Mouse (Mus musculus) mouse trophoblast stem cell (cell line): ENCODE measurements around the gene Gm13289.
"Not testable (repeated sequence)": the region's sequence is repeated elsewhere in the genome, so short reads cannot be mapped to it uniquely, and the experiment has no call there.

ENCODE experiments used
- in situ Hi-C, 2 experiments: fragments of 300-500 bp; cut with MseI, MboI; formaldehyde crosslinking; loops; 2 replicates in 1 of 2; 3 replicates in 1 of 2; pipeline ENCODE4 v1.15.1; 2025

Gm13289 gene

GRCm38 (mm10) chr4:88782335-88782734 is 5.6 kb downstream of the Gm13289 start:
- in situ Hi-C loops: not testable (repeated sequence)

- in situ Hi-C loops: not testable (repeated sequence)
These were observed 8.7 kb downstream of the Gm13289 start, which contains the start of gene Gm13276 for GRCm38 (mm10) chr4:88785409-88785808. TSS of gene Gm13276 (plus strand) at chr4:88785709.

- in situ Hi-C loops: not testable (repeated sequence)
These were observed 11.7 kb downstream of the Gm13289 start, which contains the start of gene Gm13277 for GRCm38 (mm10) chr4:88788402-88788801. TSS of gene Gm13277 (plus strand) at chr4:88788632.

- in situ Hi-C loops: not testable (repeated sequence)
These were observed 14.5 kb downstream of the Gm13289 start, which contains the start of gene Gm13278 for GRCm38 (mm10) chr4:88791250-88791649. TSS of gene Gm13278 (plus strand) at chr4:88791550.

GRCm38 (mm10) chr4:88793936-88794675 is 17.4 kb downstream of the Gm13289 start, which contains the start of gene Gm13275:
TSS of gene Gm13275 (plus strand) at chr4:88794487.
- in situ Hi-C loops: not testable (repeated sequence)

- in situ Hi-C loops: not testable (repeated sequence)
These were observed 20.4 kb downstream of the Gm13289 start, which contains the start of gene Gm13279 for GRCm38 (mm10) chr4:88797097-88797496. TSS of gene Gm13279 (plus strand) at chr4:88797397.

GRCm38 (mm10) chr4:88799365-88799764 is 22.6 kb downstream of the Gm13289 start, which contains the start of gene Gm13285:
TSS of gene Gm13285 (plus strand) at chr4:88799665.
- in situ Hi-C loops: not testable (repeated sequence)

GRCm38 (mm10) chr4:88802954-88803353 is 26.2 kb downstream of the Gm13289 start, which contains the start of gene Gm13287:
TSS of gene Gm13287 (plus strand) at chr4:88803254.
- in situ Hi-C loops: not testable (repeated sequence)

- in situ Hi-C loops: not testable (repeated sequence)
These were observed 28.5 kb downstream of the Gm13289 start, which contains the start of gene Gm13288 for GRCm38 (mm10) chr4:88805231-88805630. TSS of gene Gm13288 (plus strand) at chr4:88805531.

GRCm38 (mm10) chr4:88805761-88806160 is 29.0 kb downstream of the Gm13289 start:
- in situ Hi-C loops: not testable (repeated sequence)

GRCm38 (mm10) chr4:88815928-88816327 is 39.2 kb downstream of the Gm13289 start, which contains the start of gene Ifna7:
TSS of gene Ifna7 (plus strand) at chr4:88816228.
- in situ Hi-C loops: no loop called here

- in situ Hi-C loops: no loop called here
These were observed 42.9 kb downstream of the Gm13289 start, which contains the start of gene Ifna11 for GRCm38 (mm10) chr4:88819659-88820058. TSS of gene Ifna11 (plus strand) at chr4:88819959.

GRCm38 (mm10) chr4:88822995-88823394 is 46.3 kb downstream of the Gm13289 start:
- in situ Hi-C loops: no loop called here
